Mouse (Mus musculus) stomach, embryonic 14.5 days (tissue): ENCODE data around the gene Ndufaf2. TPM values are rescaled to one million over a fixed set of nuclear protein-coding genes. Genes with fewer than 3 reads are reported as not detected.

ENCODE experiments used
- ATAC-seq: fragments of 200-750 bp; cut with Nextera tagmentation; 2 replicates; pipeline ENCODE4 v1.8.0; 2017; ENCODE audit warnings: low read depth, moderate TSS enrichment; ENCODE audit not compliant: insufficient number of reproducible peaks, insufficient read depth, low FRiP score
- H3K27ac ChIP-seq: fragments of 300-500 bp; sonication (generic); 2 replicates; pipeline ENCODE4 v1.5.1; 2014; ENCODE audit warnings: mild to moderate bottlenecking, low read length, moderate library complexity, mixed read lengths
- H3K27me3 ChIP-seq: fragments of 300-500 bp; sonication (generic); 2 replicates; pipeline ENCODE4 v1.6.1; 2014; ENCODE audit warnings: low read length, control low read depth, mixed read lengths; ENCODE audit not compliant: control insufficient read depth, insufficient read depth
- H3K36me3 ChIP-seq: fragments of 300-500 bp; sonication (generic); 2 replicates; pipeline ENCODE4 v1.6.1; 2014; ENCODE audit warnings: mild to moderate bottlenecking, control low read depth, low read length, moderate library complexity, mixed read lengths; ENCODE audit not compliant: control insufficient read depth, insufficient read depth
- H3K4me1 ChIP-seq: fragments of 300-500 bp; sonication (generic); 2 replicates; pipeline ENCODE4 v1.6.1; 2014; ENCODE audit warnings: low read length, control low read depth, mixed read lengths; ENCODE audit not compliant: control insufficient read depth, insufficient read depth
- H3K4me2 ChIP-seq: fragments of 300-500 bp; sonication (generic); replicated peaks from 2 replicates; pipeline ENCODE4 v1.6.1; 2014; ENCODE audit warnings: low read depth, low read length, control low read depth
- H3K4me3 ChIP-seq: fragments of 300-500 bp; sonication (generic); 2 replicates; pipeline ENCODE4 v1.5.1; 2014; ENCODE audit warnings: low read depth, low read length, control low read depth
- H3K9ac ChIP-seq: fragments of 300-500 bp; sonication (generic); replicated peaks from 2 replicates; pipeline ENCODE4 v1.6.1; 2014; ENCODE audit warnings: low read depth, mild to moderate bottlenecking, control low read depth, low read length, moderate library complexity, mixed read lengths
- H3K9me3 ChIP-seq: fragments of 300-500 bp; sonication (generic); 2 replicates; pipeline ENCODE4 v1.6.1; 2016; ENCODE audit warnings: low read depth, low read length, control low read depth; ENCODE audit not compliant: control insufficient read depth
- WGBS: fragments of 180-500 bp; shearing (Covaris S2); extraction: QIAGEN DNeasy Blood & Tissue Kit; methylation state at CpG from one replicate; pipeline ENCODE4 v1.1.7; 2014; 5-methylcytosine and 5-hydroxymethylcytosine counted together
- polyA plus RNA-seq: library from polyadenylated mRNA; unstranded; fragments of >200 nt; fragmentation: Nextera tagmentation; extraction: Ambion mirVana; gene quantifications from 2 replicates; pipeline ENCODE4 v1.2.1, GENCODE M21; 2014

Gene Ndufaf2
- polyA plus RNA-seq: 70.5 and 80.7 TPM in 2 replicates

DNA sequence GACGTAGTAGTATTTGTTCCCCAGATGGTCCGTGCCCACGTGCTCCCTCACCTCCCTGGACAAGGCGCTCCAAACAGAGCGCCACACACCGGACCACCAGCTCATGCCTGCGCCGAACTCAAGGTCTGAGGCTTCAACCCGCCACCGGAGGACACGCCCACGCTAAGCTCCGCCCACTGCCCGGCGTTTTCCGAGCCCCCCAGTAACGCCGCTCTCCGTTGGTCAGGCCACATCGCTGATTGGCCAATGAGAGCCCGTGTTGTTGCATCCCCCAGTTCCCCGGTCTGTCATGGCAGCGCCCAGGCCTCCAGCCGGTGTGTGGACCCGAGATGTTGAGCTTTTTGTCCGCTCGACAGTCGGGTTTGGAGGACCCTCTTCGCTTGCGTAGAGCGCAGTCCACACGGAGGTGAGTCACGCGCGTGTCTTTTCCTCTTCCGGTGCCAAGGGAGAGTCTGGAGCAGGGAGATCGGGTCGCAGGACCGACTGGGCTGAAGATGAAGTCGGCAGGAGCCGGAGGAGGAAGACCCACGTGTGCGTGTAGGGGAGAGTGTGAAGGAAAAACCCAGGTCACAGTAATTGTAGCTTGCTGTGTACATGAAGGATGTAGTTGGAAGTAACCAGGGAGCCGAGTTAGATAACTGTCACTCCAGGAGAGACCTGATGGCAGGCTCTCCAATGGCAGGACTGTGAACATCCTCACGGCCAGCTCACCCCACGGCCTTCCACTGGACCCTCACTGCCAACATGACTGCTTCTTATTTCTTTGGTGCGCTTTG, at the start of gene Ndufaf2, which contains the start of gene Ercc8:
Gene Ndufaf2, minus strand, starts transcription at position 159 of the 776 bp plus-strand sequence.
Gene Ercc8, plus strand, starts transcription at position 267 of the 776 bp plus-strand sequence.
- peaks cover 8% of the 10 kb centered on the region for H3K4me1 ChIP-seq
- H3K27ac ChIP-seq: no peak within 1 kb of the TSS
- under 1% methylated on average over 47 of the region's 47 CpGs for WGBS
- peak; percentile 98 for ATAC-seq
- H3K4me3 ChIP-seq: peak within 1 kb of the TSS; percentile 79
- H3K27me3 ChIP-seq: no peaks in the 10 kb centered on the region
- no peaks in the 10 kb centered on the region for H3K9me3 ChIP-seq
- H3K4me2 ChIP-seq: peak within 1 kb of the TSS; percentile 85
- H3K9ac ChIP-seq: peak within 1 kb of the TSS; percentile 54
- H3K36me3 ChIP-seq: peaks cover 10% of the 10 kb centered on the region

DNA sequence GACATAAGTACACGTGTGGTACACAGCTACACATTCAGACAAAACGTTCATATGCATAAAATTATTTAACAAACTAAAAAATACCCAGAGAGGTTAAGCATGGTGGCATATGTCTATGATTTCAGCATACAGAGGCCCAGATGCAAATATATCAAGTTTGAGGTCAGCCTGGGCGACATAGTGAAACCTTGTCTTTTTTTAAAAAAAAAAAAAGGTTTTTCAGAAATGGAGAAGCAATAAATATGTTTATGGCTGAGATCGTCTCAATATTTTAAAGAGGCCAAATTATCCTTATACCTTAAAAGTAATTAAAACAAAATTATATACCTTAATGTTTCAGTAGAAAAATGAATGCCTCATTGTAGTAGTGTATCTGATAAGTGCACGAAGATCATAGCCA, 49.7 kb upstream of the Ndufaf2 start:
- H3K4me3 ChIP-seq: no peak overlapping the region
- H3K4me1 ChIP-seq: no peaks in the 10 kb centered on the region
- no peak overlapping the region for H3K4me2 ChIP-seq
- no peaks in the 10 kb centered on the region for H3K36me3 ChIP-seq
- no peak overlapping the region for H3K9ac ChIP-seq
- no peaks in the 10 kb centered on the region for H3K27me3 ChIP-seq
- no peak overlapping the region for H3K27ac ChIP-seq
- ATAC-seq: no peak
- 70% methylated on average over 5 of the region's 5 CpGs for WGBS
- H3K9me3 ChIP-seq: no peaks in the 10 kb centered on the region

DNA sequence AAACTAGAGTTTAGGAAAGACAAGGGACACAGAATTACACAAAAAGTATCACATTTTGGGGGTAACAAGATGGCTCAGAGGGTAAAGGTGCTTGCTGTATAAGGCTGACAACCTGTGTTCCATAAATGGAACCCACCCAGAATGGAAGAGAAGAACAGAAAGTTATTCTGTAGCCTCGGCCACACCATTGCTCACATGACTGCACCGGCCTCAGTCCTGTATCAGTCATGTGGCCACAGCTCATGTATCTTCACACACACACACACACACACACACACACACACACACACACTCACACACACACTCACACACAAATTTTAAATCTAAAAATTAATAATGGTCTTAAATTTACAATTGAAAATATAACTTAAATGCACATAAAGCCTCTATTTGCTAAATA, 49.0 kb upstream of the Ndufaf2 start:
- no peak for ATAC-seq
- no peak overlapping the region for H3K27ac ChIP-seq
- H3K4me2 ChIP-seq: no peak overlapping the region
- H3K4me3 ChIP-seq: no peak overlapping the region
- H3K9me3 ChIP-seq: no peaks in the 10 kb centered on the region
- no peaks in the 10 kb centered on the region for H3K36me3 ChIP-seq
- no peaks in the 10 kb centered on the region for H3K4me1 ChIP-seq
- no peaks in the 10 kb centered on the region for H3K27me3 ChIP-seq
- H3K9ac ChIP-seq: no peak overlapping the region
- WGBS: 86% methylated on average over 2 of the region's 2 CpGs

DNA sequence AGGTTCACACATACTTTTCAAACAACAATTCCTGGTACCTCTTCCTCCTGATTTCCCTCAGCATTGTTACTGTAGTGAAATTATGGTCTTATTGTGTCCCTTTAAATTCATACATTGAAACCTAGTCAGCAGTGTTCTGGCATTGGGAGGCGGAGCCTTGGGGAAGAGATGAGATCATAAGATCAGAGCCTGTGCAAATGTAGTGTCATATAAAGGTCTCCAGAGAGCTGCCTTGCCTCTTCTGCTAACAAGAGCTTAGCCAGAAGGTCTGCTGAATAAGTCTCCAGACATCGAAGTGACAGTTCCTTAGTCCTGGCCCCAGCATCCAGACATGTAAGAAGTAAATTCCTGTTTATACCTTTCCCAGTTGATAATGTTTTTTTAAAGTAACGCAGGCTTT, 46.4 kb upstream of the Ndufaf2 start:
- no peaks in the 10 kb centered on the region for H3K4me1 ChIP-seq
- H3K9me3 ChIP-seq: no peaks in the 10 kb centered on the region
- H3K9ac ChIP-seq: no peak overlapping the region
- no peak overlapping the region for H3K4me2 ChIP-seq
- no peaks in the 10 kb centered on the region for H3K27me3 ChIP-seq
- no peaks in the 10 kb centered on the region for H3K36me3 ChIP-seq
- no peak for ATAC-seq
- WGBS: 75% methylated on average over 3 of the region's 3 CpGs
- no peak overlapping the region for H3K27ac ChIP-seq
- no peak overlapping the region for H3K4me3 ChIP-seq

DNA sequence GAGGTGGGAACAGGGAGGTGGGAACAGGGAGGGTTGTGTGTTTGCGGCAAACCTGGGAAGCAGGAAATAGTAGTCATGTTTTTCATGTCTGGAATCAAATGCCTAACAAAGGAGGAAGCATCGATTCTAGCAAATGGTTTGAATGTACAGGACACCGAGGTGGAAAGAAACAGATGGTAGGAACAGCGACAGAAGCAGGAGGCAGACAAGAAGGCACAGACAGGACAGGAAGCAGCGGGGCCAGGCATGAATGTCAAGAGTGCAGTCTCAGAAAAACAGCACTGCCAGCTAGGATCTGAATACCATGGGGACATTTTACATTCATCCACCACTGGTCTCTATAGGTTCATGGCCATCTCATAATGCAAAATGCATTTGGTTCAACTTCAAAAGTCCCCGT, 37.1 kb upstream of the Ndufaf2 start:
- H3K27me3 ChIP-seq: no peaks in the 10 kb centered on the region
- H3K36me3 ChIP-seq: peaks cover 6% of the 10 kb centered on the region; the same call in 1 of the 2 replicates
- ATAC-seq: no peak
- 84% methylated on average over 6 of the region's 6 CpGs for WGBS
- H3K9ac ChIP-seq: no peak overlapping the region
- no peak overlapping the region for H3K4me2 ChIP-seq
- no peaks in the 10 kb centered on the region for H3K9me3 ChIP-seq
- no peak overlapping the region for H3K27ac ChIP-seq
- no peaks in the 10 kb centered on the region for H3K4me1 ChIP-seq
- H3K4me3 ChIP-seq: no peak overlapping the region

DNA sequence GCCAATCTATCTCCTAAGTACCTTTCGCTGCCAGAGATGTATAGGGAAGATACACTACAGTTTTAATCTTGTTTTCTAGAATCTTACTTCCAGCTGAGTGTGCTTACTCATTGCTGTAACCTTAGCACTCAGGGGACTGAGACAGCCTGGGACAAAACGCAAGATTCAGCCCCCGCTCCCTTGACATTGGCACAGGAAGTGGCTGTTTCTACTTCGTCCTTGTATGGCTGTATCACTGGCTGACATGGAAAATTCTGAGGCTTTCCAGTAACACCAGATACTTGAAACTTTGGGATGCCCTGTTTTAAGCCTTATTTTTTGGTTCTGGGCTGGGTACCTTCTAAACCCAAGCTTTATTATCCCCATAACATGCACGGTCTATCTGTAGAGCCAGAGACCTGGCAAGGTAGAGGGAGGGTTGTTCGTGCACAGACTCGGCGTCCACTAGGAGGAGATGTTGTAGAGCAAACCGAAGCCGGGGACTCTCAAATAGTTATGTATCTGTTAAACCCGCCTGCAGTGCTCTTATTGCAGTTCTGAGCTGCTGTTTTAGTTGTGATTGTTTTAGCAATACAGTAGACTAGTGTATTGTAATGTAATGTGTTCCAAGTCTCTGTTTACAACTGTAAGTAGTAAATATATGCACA, 32.8 kb upstream of the Ndufaf2 start:
- WGBS: 54% methylated on average over 11 of the region's 11 CpGs
- H3K4me3 ChIP-seq: no peak overlapping the region
- no peak overlapping the region for H3K27ac ChIP-seq
- peaks cover 6% of the 10 kb centered on the region for H3K36me3 ChIP-seq
- 0 out of 2 replicates have a peak, but pooled peaks have one; percentile 49 for ATAC-seq
- no peaks in the 10 kb centered on the region for H3K4me1 ChIP-seq
- no peaks in the 10 kb centered on the region for H3K27me3 ChIP-seq
- H3K4me2 ChIP-seq: no peak overlapping the region
- no peak overlapping the region for H3K9ac ChIP-seq
- H3K9me3 ChIP-seq: no peaks in the 10 kb centered on the region

DNA sequence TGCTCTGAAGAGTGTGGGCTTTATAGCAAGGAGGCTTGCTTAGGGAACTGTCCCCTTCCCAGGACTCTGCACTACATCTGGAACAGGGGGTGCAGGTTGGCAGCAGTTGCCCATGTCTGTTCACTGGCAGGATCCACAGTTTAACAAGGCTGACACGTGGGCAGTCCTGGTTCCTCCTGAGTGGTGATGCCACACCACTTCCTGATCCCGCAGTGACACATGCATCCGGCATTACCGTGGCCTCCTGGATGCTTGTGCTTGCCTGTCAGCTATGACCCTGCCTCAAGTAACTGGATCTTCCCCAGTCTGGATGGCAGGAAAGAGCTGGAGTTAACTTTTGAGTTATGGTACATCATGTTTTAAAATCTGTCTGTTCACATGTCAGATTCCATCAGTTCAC, 29.6 kb upstream of the Ndufaf2 start:
- no peak overlapping the region for H3K4me3 ChIP-seq
- H3K4me1 ChIP-seq: no peaks in the 10 kb centered on the region
- H3K9ac ChIP-seq: no peak overlapping the region
- H3K27ac ChIP-seq: no peak overlapping the region
- H3K9me3 ChIP-seq: no peaks in the 10 kb centered on the region
- no peak overlapping the region for H3K4me2 ChIP-seq
- H3K27me3 ChIP-seq: no peaks in the 10 kb centered on the region
- H3K36me3 ChIP-seq: peaks cover 14% of the 10 kb centered on the region
- ATAC-seq: no peak
- WGBS: 89% methylated on average over 4 of the region's 4 CpGs

DNA sequence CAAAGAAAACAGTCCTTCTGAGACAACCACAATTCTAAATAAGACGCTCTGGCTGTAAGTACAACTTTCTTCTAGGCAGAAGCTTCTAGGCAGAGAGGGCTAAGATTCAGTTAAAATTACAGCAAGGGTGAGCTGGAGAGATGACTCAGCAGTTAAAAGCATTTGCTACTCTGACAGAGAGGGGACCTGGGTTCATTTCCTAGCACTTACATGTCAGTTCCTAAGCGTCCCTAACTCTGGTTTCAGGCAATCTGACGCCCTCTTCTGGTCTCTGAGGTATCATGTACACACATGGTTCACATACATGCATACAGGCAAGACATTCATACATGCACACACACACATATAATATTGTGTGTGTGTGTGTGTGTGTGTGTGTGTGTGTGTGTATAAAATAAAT, 27.1 kb upstream of the Ndufaf2 start:
- WGBS: 90% methylated on average over 3 of the region's 3 CpGs
- Histone ChIP-seq H3K27ac (no peak overlapping the region), H3K4me2 (no peak overlapping the region), H3K4me1 (no peaks in the 10 kb centered on the region), H3K27me3 (no peaks in the 10 kb centered on the region), H3K9ac (no peak overlapping the region), H3K4me3 (no peak overlapping the region), H3K36me3 (peaks cover 21% of the 10 kb centered on the region), H3K9me3 (no peaks in the 10 kb centered on the region)
- ATAC-seq: no peak
